Mouse (Mus musculus): Measurements from ENCODE around the gene Kdm7a. TPM values are rescaled to one million over a fixed set of nuclear protein-coding genes. Genes with fewer than 3 reads are reported as not detected.

Gene Kdm7a
- polyA plus RNA-seq, 1 experiment from 2014 or later = 9.7 TPM

GRCm38 (mm10) chr6:39226610-39226955 is 20.0 kb upstream of the Kdm7a start:
- Histone ChIP-seq H3K4me1 (replicated peaks) (peaks cover 7% of the 10 kb centered on the region), H3K9me3 (no peaks in the 10 kb centered on the region), H3K4me2 (no peak overlapping the region), H3K27me3 (no peaks in the 10 kb centered on the region), H3K4me3 (no peak overlapping the region), H3K36me3 (no peaks in the 10 kb centered on the region), H3K9ac (peak overlapping the region; percentile 45; the same call in 1 of the 2 replicates), H3K27ac (replicated peaks) (peak overlapping the region; percentile 33)
- WGBS = 43% methylated on average over 9 of the region's 9 CpGs
- no peak for ATAC-seq (ENCODE audit: low read depth)

- Histone ChIP-seq H3K4me1 (replicated peaks) (peaks cover 7% of the 10 kb centered on the region), H3K4me2 (no peak overlapping the region), H3K27me3 (no peaks in the 10 kb centered on the region), H3K27ac (replicated peaks) (peak overlapping the region; percentile 33; the same call in 1 of the 2 replicates), H3K4me3 (no peak overlapping the region), H3K9ac (peak overlapping the region; percentile 45; the same call in 1 of the 2 replicates), H3K9me3 (no peaks in the 10 kb centered on the region), H3K36me3 (no peaks in the 10 kb centered on the region)
- 14% methylated on average over 7 of the region's 7 CpGs for WGBS
- ATAC-seq (ENCODE audit: low read depth) = no peak
Observed at GRCm38 (mm10) chr6:39225876-39226609, 19.5 kb upstream of the Kdm7a start.

- H3K9me3 ChIP-seq = no peaks in the 10 kb centered on the region
- peaks cover 7% of the 10 kb centered on the region for H3K4me1 ChIP-seq (replicated peaks)
- no peak overlapping the region for H3K4me3 ChIP-seq
- H3K27ac ChIP-seq (replicated peaks) = no peak overlapping the region
- no peak overlapping the region for H3K9ac ChIP-seq
- no peak for ATAC-seq (ENCODE audit: low read depth)
- no peak overlapping the region for H3K4me2 ChIP-seq
- 58% methylated on average over 5 of the region's 5 CpGs for WGBS
- no peaks in the 10 kb centered on the region for H3K36me3 ChIP-seq
- H3K27me3 ChIP-seq = no peaks in the 10 kb centered on the region
Observed at GRCm38 (mm10) chr6:39223328-39223885, 16.8 kb upstream of the Kdm7a start.

- WGBS = 82% methylated on average over 5 of the region's 5 CpGs
- Histone ChIP-seq H3K27me3 (no peaks in the 10 kb centered on the region), H3K36me3 (no peaks in the 10 kb centered on the region), H3K4me2 (no peak overlapping the region), H3K9me3 (no peaks in the 10 kb centered on the region), H3K4me3 (no peak overlapping the region), H3K9ac (no peak overlapping the region), H3K27ac (replicated peaks) (no peak overlapping the region), H3K4me1 (replicated peaks) (peaks cover 7% of the 10 kb centered on the region)
- ATAC-seq (ENCODE audit: low read depth) = no peak
Observed at GRCm38 (mm10) chr6:39222487-39222886, 15.9 kb upstream of the Kdm7a start.

- 84% methylated on average over 2 of the region's 2 CpGs for WGBS
- Histone ChIP-seq H3K4me3 (no peak overlapping the region), H3K4me1 (replicated peaks) (no peaks in the 10 kb centered on the region), H3K36me3 (no peaks in the 10 kb centered on the region), H3K4me2 (no peak overlapping the region), H3K27ac (replicated peaks) (no peak overlapping the region), H3K27me3 (no peaks in the 10 kb centered on the region), H3K9me3 (no peaks in the 10 kb centered on the region), H3K9ac (no peak overlapping the region)
- no peak for ATAC-seq (ENCODE audit: low read depth)
Observed at GRCm38 (mm10) chr6:39217961-39218360, 11.4 kb upstream of the Kdm7a start.

GRCm38 (mm10) chr6:39217138-39217537 is 10.5 kb upstream of the Kdm7a start:
- Histone ChIP-seq H3K36me3 (no peaks in the 10 kb centered on the region), H3K9ac (no peak overlapping the region), H3K27me3 (no peaks in the 10 kb centered on the region), H3K4me1 (replicated peaks) (no peaks in the 10 kb centered on the region), H3K9me3 (no peaks in the 10 kb centered on the region), H3K27ac (replicated peaks) (no peak overlapping the region), H3K4me2 (no peak overlapping the region), H3K4me3 (no peak overlapping the region)
- ATAC-seq (ENCODE audit: low read depth) = no peak
- 98% methylated on average over 3 of the region's 3 CpGs for WGBS

GRCm38 (mm10) chr6:39214949-39215606 is 8.5 kb upstream of the Kdm7a start:
- H3K36me3 ChIP-seq = no peaks in the 10 kb centered on the region
- no peak overlapping the region for H3K27ac ChIP-seq (replicated peaks)
- H3K4me1 ChIP-seq (replicated peaks) = no peaks in the 10 kb centered on the region
- ATAC-seq (ENCODE audit: low read depth) = no peak
- no peaks in the 10 kb centered on the region for H3K9me3 ChIP-seq
- H3K4me3 ChIP-seq = no peak overlapping the region
- H3K27me3 ChIP-seq = no peaks in the 10 kb centered on the region
- no peak overlapping the region for H3K4me2 ChIP-seq
- 76% methylated on average over 5 of the region's 5 CpGs for WGBS
- no peak overlapping the region for H3K9ac ChIP-seq

- Histone ChIP-seq H3K27me3 (no peaks in the 10 kb centered on the region), H3K9me3 (no peaks in the 10 kb centered on the region), H3K9ac (no peak overlapping the region), H3K27ac (replicated peaks) (no peak overlapping the region), H3K36me3 (no peaks in the 10 kb centered on the region), H3K4me3 (no peak overlapping the region), H3K4me2 (no peak overlapping the region), H3K4me1 (replicated peaks) (peaks cover 9% of the 10 kb centered on the region)
- 77% methylated on average over 4 of the region's 4 CpGs for WGBS
- ATAC-seq (ENCODE audit: low read depth) = no peak
Observed at GRCm38 (mm10) chr6:39209677-39210076, 3.1 kb upstream of the Kdm7a start.

GRCm38 (mm10) chr6:39208181-39208580 is 1.6 kb upstream of the Kdm7a start:
- H3K4me3 ChIP-seq = no peak overlapping the region
- no peaks in the 10 kb centered on the region for H3K9me3 ChIP-seq
- H3K36me3 ChIP-seq = no peaks in the 10 kb centered on the region
- no peaks in the 10 kb centered on the region for H3K27me3 ChIP-seq
- no peak overlapping the region for H3K4me2 ChIP-seq
- H3K27ac ChIP-seq (replicated peaks) = no peak overlapping the region
- H3K9ac ChIP-seq = no peak overlapping the region
- WGBS = 64% methylated on average over 4 of the region's 4 CpGs
- H3K4me1 ChIP-seq (replicated peaks) = peaks cover 22% of the 10 kb centered on the region
- no peak for ATAC-seq (ENCODE audit: low read depth)

GRCm38 (mm10) chr6:39205650-39206580 is 674 bp downstream of the Kdm7a start:
- H3K36me3 ChIP-seq = no peaks in the 10 kb centered on the region
- H3K9me3 ChIP-seq = no peaks in the 10 kb centered on the region
- H3K27me3 ChIP-seq = no peaks in the 10 kb centered on the region
- peak overlapping the region; percentile 98 for H3K9ac ChIP-seq
- H3K4me1 ChIP-seq (replicated peaks) = peaks cover 24% of the 10 kb centered on the region
- peak overlapping the region; percentile 99 for H3K27ac ChIP-seq (replicated peaks)
- peak overlapping the region; percentile 79 for H3K4me2 ChIP-seq
- under 1% methylated on average over 86 of the region's 121 CpGs for WGBS
- ATAC-seq (ENCODE audit: low read depth) = peak; percentile 60
- peak overlapping the region; percentile 99 for H3K4me3 ChIP-seq

GRCm38 (mm10) chr6:39205064-39205649 is 1.4 kb downstream of the Kdm7a start:
- Histone ChIP-seq H3K4me3 (peak overlapping the region; percentile 99), H3K4me1 (replicated peaks) (peaks cover 24% of the 10 kb centered on the region), H3K9me3 (no peaks in the 10 kb centered on the region), H3K4me2 (peak overlapping the region; percentile 79), H3K27ac (replicated peaks) (peak overlapping the region; percentile 99), H3K36me3 (no peaks in the 10 kb centered on the region), H3K9ac (peak overlapping the region; percentile 98), H3K27me3 (no peaks in the 10 kb centered on the region)
- under 1% methylated on average over 30 of the region's 30 CpGs for WGBS
- ATAC-seq (ENCODE audit: low read depth) = peak; percentile 17

Data from neural tube, embryonic 13.5 days (tissue).